Mouse (Mus musculus): ENCODE data around the gene Pank2.

DNA sequence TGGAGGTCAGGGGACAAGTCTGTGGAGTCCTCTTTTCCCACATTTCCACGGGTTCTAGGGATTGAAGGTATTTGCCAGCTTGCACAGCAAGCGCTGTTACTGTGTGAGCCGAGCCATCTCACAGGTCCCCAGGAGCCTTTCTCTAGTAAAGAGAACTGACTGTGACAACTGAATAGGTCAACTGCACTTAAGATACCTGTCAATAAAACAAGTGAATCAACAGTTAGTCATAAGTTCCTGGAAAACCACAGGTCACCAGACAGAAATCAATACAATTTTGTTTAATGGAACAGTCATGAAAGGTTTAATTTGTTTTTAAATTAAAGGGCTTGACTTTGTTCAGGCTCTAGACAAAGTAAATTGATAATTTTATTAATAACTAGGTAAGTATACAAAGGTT is 68.3 kb downstream of the Pank2 start:
- TF ChIP-seq CTCF (IDR thresholded peaks at IDR 0.05; ENCODE audit: low read depth) (no peak), EP300 (optimal IDR thresholded peaks at IDR 0.05) (no peak)

Data from stomach, postnatal 0 days (tissue).